Mouse (Mus musculus) spleen, adult 2 months (tissue): ENCODE measurements around the gene Ubash3b.

Source experiments
- CTCF ChIP-seq: fragments of 200-500 bp; IDR thresholded peaks from 2 replicates; pipeline ENCODE4 v1.5.1; 2011; ENCODE audit warnings: mild to moderate bottlenecking, inconsistent platforms; ENCODE audit not compliant: insufficient read depth, insufficient read length, insufficient replicate concordance; ENCODE audit errors: extremely low read depth
- POLR2A ChIP-seq: fragments of 200-500 bp; IDR thresholded peaks from 2 replicates; pipeline ENCODE4 v1.6.1; 2011; ENCODE audit warnings: low read depth, low read length, inconsistent platforms

DNA sequence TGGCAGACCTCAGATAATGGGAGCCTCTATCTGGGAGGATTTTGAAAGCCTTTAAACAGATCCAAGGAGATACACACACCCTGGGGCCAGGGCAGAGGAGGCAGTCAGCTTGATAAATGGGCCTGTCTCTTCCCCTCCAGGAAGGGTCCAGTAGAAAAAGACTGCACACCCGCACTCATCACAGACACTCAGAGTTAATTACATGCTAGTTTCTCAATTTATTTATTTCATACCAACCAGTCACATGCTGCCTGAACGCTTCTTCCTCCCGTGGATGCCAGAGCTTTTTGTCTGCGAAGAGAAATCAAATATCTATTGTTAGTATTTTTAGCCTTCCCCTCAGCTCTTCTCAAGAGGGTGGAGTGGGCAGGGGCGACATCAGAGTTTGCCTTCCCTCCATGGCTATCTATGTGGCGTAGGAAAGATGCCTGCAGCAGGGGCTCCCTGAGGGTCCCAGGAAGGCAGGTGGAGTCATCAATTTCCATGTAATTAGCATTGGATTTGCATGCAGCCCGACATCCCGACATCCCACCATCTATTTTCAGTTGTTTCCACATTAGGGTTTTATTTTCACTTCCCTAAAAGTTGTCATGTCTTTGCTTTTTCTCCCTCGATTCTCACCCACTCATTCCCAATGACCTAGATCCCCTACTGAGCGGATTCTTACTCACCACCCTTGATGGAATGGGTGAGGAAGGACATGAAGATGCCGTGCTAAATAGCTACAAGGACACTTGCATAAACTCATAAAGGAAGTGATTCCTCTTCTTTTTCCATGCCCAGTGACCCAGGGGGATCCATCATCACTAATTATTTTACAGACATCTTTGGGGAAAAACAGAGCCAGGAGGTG lies 110.2 kb downstream of the Ubash3b start:
- TF ChIP-seq CTCF (no peak), POLR2A (no peak)
